Mouse (Mus musculus) kidney, adult 11 months (tissue): ENCODE measurements around the gene Vps18.

ENCODE experiments used
- DNase-seq: peaks from one replicate; pipeline ENCODE4 v3.0.0; 2022

Vps18 gene

DNA sequence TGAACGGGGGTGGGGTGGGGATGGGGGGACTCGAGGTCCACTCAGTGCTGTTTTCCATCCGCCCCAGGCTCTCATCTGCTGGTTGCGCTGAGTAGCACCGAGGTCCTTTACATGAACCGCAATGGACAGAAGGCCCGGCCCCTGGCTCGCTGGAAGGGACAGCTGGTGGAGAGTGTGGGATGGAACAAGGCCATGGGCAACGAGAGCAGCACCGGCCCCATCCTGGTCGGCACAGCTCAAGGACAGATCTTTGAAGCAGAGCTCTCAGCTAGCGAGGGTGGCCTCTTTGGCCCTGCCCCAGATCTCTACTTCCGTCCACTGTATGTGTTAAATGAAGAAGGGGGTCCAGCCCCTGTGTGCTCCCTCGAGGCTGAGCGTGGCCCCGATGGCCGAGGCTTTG is 4.3 kb downstream of the Vps18 start:
- DNase-seq = no peak

DNA sequence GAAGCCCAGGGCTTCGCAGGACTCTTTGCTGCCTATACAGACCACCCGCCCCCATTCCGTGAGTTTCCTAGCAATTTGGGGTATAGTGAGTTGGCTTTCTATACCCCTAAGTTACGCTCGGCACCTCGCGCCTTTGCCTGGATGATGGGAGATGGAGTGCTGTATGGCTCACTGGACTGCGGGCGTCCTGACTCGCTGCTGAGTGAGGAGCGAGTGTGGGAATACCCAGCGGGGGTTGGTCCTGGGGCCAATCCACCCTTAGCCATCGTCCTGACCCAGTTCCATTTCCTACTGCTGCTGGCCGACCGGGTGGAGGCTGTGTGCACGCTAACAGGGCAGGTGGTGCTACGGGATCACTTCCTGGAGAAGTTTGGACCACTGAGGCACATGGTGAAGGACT is 4.8 kb downstream of the Vps18 start:
- no peak for DNase-seq

DNA sequence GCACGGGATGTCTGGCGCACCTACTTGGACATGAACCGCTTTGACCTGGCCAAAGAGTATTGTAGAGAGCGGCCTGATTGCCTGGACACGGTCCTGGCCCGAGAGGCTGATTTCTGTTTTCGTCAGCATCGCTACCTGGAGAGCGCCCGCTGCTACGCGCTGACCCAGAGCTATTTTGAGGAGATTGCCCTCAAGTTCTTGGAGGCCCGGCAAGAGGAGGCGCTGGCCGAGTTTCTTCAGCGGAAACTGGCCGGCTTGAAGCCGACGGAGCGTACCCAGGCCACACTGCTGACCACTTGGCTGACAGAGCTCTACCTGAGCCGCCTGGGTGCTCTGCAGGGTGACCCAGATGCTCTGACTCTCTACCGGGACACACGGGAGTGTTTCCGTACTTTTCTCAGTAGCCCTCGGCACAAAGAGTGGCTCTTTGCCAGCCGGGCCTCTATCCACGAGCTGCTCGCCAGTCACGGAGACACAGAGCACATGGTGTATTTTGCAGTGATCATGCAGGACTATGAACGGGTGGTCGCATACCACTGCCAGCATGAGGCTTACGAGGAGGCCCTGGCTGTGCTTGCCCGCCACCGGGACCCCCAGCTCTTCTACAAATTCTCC is 5.3 kb downstream of the Vps18 start:
- DNase-seq = no peak

DNA sequence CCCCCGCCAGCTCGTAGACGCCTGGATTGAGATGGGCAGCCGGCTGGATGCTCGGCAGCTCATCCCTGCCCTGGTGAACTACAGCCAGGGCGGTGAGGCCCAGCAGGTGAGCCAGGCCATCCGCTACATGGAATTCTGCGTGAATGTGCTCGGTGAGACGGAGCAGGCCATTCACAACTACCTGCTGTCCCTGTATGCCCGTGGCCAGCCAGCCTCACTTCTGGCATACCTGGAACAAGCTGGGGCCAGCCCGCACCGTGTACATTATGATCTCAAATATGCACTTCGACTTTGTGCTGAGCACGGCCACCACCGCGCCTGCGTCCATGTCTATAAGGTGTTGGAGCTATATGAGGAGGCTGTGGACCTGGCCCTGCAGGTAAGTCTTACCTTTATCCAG is 5.9 kb downstream of the Vps18 start:
- no peak for DNase-seq

DNA sequence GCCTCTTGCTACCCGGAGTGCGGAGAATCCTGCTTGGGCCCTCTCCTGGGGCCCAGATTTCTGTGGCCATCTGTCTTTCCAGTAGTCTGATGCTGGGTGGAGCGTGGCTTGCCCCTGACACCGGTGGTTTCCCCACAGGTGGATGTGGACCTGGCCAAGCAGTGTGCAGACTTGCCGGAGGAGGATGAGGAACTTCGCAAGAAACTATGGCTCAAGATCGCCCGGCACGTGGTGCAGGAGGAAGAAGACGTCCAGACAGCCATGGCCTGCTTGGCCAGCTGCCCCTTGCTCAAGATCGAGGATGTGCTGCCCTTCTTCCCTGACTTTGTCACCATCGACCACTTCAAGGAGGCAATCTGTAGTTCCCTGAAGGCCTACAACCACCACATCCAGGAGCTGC is 8.2 kb downstream of the Vps18 start:
- no peak for DNase-seq

DNA sequence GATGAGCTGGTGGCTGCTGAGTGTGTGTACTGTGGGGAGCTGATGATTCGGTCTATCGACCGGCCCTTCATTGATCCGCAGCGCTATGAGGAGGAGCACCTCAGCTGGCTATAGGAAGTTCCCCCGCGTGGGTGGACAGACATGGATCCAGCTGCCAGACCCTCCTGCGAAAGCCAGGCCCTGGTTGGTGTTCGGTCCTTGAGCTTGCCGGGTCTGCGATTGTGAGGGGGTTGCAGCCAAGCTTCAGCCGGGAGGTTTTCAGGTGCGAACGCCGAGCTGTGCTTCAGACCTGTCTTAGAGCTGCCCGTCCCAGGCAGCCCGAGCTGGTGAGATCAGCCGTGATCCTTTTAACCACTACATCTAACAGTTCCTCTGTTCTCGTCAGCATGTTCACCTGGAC is 9.0 kb downstream of the Vps18 start:
- no peak for DNase-seq

DNA sequence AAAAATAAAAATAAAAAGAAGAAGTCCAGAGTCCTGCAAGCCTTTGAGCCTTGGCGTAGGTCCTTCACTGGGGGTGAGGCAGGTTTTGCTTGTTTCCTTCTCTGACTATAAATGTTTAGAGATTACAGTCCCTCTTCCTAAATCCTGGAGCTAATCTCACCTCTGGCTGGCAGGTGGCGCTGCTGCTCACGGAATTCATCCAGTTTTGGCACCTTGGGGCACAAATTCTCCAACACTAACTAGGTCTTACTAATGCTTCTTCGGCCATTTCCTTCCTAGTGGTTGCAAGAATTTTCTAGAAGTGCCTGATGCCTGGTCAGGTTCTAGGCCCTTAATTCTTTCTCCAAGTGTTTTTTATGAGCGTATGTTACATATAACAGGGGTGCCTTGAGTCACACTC is 9.8 kb downstream of the Vps18 start:
- DNase-seq = peak; percentile 71

DNA sequence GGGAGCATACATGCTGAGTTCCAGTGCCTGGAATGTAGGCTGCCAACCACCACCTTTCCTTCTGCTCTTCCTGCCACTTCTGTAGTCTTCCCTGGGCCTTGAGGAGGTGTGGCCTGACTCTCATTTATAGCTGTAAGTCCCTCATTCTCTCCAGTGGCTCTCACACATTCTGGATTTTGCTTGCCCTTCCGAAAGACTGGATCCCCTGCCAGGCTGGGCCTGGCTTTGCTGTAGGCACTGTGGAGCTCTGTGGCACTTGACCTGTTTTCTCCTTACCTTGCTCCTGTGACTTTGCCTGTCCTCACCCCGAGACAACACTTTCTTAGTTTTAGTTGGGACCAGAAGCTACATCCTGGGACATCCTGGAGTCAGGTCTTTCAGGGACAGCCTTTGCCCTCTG is 10.3 kb downstream of the Vps18 start:
- DNase-seq = no peak

DNA sequence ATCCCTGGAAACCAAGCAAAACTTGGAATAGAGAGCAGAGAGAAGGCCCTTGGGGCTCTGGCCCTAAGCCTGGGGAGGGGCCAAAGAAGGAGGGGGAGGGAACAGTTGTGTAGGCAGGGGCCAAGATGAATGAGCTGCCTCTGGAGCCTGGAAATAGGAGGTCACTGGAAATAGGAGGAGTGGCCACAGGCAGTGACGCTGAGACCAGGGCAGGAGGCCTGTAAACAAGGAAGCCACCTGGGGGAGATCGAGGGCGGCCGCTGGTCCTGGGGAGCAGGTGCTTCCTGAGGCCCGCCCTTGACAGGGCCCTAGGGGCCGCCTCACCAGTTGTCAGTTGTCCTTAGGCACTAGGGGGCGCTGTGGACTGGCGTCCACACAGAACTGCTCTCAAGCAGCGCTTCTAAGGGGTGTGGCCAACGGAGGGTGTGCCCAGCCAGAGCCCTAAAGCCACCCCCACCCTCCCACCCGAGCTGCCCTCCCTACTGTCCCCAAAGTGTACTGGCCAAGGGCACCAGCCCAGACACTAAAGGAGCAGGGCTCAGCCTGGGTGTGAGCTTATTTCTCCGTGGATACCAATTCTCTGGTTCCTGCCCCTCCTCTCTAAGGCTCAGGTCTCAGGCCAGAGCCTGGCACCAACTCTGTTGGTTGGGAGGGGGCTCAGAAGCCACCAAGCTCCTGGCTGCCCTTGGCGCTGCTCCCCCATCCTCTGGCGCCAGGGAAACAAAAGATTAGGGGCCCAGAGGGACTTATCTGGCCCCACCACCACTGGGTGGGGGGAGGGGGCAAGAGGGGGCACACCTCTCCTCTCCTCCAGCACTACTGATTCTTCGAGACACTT is 11.7 kb downstream of the Vps18 start:
- DNase-seq = peak; percentile 89

DNA sequence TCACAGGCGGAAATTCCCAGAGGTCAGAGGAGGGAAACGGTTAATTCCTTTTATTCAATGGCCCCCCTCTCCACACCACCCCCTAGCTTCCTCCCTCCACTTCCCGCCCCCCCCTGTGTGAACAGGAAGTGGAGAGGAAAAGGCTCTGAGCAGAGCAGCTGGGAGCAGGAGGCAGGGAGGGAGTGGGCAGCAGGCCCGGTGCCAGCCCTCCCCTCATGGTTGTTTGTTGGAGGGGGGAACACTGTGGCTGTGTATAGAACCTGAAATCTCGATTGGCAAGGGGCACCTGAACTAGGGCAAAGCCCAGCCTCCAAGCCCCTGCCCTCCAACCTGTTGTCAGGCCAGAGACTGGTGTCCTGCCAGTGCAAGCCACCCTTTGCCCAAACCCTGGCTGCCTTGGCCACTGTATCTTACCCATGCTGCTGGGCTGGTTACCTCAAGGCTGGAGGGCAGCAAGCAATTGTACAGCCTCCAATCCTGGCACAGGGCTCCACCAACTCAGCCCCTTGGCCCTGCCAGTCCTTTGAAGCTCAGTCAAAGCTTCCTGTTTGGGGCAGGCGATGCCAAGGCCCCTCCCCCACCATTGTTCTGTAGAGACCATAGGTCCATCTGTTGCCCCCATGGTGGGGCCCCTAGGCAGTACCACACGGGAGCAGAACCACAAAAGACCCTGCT is 12.4 kb downstream of the Vps18 start:
- peak; percentile 57 for DNase-seq

DNA sequence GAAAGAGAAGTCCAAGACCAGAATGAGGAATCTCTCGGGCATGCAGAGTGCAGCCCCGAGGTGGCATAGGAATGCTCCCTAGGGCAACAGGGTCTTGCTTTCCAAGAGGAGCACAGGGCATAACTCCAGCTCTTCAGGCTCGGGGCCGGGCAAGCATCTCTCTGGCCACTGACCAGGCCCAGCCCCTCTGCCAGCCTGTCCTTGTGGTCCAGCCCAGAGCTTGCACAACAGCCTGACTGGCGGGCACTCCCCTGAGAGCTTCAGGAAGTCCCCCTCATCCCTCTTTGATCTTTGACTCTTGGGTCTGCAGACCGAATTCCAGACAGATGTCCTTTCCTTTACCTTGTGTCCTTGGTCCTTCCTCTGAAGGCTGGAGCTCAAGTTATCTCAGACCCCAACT is 14.3 kb downstream of the Vps18 start:
- DNase-seq = no peak

DNA sequence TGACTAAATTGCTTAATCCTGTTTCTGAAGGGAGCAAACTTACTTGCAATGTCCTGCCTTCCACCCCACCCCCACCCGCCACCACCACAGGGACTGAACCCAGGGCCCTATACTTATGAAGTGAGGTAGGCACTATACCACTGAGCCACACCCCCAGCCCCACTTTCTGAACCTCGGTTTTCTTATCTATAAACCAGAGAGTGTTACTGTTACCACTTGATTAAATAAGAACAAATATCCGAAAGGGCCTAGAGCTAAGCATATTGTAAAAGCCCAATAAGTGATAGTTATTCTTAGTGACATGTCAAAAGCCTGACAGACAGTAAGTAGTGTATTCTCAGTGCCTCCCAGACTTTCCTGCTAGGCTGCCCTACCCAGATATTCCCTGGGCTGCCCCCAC is 15.9 kb downstream of the Vps18 start:
- DNase-seq = no peak

DNA sequence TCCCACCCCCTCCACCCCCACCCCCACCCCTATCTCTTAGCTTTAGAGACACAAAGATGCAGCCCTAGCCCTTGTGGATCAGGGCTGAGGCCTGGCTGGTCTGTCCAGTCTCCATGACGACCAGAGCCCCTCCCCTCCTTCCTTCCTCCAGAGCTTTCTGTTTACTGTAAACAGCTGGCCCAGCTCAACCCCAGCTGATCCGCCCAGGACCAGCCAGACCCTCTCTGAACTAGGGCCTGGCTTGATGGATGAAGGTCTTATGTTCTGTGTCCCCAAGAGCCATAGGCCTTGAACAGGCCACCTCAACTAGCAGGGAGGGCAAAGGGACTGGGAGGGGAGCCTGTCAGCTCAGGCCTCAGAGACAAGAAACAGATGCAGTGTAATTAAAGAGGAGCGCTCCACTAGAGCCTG is 16.3 kb downstream of the Vps18 start:
- peak; percentile 80 for DNase-seq

DNA sequence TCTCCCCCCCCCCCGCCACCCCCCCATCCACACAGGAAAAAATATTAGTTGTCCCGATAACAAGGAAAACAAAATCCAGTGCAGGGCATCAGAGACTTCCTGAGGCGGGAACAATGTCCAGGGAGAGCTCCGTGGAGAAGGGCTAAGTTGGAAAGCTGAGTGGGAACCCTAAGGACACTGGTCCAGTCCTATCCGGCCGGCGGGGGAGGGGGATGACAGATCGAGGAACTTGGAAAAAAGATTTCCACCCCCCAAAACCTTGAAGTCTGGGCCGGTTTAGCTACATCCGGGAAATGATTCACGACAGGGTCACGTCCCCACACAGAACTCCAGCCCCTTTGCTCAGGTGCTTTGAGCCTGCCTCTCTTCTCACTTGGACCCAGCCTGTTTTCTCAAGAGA is 23.0 kb downstream of the Vps18 start:
- peak; percentile 68 for DNase-seq

DNA sequence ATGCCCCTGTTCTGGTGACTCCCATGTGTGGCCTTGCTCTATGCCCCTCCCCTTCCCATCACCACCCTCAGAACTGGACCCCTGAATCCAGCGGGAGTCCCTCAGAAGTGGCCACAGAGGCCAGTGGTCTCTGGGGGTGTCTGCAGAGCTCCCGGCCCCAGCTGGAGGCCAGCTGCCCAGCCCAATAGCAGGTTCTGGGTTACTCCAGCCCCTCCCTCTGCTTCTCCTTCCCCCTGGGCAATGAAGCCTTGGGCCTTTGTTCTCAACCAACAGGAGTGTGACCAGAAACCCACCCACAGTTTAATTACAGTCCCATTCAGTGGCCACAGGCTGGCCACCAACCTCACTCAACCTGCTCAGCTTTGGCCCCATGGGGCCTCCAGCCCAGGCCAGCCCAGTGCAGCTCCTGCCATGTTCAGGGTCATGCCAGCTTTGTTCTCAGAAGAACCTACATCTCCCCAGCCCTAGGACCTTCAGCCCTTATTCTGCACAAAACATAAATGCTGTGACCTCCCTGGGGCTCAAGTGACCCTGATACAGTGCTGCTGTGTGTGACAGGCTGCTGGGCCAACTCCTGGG is 23.9 kb downstream of the Vps18 start:
- DNase-seq = no peak

DNA sequence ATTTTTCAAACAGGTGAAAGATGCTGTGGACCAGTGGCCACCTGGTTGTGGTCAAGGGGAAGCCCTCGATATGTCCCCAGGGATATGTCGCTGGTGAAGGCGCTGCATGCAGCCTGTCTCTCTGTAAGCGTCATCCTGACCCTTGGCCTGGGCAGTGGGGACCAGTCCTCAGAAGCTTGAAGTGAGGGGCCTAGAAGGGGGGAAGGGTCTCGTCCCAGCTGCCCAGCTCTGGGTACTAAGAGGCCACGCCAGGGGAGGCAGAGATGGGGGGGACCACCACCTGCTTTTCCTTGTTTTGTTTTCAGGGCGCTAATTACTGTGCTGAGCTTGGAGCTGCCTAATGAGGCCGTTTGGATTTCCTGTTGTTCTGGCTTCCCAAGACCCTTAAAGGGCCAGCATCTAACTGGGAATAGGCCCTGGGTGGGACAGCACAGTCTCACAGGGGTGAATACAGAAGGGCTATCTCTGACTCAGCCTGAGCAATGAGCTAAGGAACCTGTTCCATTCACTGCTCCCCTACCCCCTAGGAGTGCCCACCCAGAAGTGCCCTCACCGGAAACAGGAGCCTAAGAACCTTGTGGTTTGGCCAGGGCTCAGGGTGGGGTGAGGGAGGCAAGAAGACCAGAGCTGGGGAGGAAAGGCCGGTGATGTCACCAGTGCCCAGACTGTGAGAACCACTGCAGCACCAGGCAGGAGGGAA is 25.4 kb downstream of the Vps18 start:
- DNase-seq = no peak

DNA sequence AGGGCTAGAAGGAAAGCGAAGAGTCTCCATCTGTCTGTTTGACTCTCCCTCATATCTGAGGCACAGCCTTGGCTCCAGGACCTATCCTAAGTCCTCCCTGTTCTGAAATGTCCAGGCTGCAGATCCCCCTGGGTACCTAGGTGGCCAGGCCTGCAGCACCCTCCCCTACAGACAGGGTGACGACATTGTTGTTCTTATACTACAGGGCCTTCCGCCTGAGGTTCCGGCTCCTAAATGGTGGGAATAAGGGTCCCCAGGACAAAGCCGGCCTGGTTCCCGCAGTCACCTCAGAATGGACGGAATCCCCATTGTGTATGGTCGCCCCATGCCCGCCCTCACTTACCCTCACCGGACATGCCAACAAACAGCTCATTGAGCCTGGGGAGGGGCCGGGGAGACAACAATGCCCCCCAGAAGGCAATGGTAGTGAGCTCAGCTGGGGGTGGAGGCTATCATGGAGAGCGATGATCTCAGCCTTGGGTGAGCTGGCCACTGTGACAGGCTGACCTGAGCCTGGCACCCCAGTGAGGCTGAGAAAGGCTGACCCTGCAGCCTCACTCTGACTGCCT is 26.3 kb downstream of the Vps18 start:
- no peak for DNase-seq

DNA sequence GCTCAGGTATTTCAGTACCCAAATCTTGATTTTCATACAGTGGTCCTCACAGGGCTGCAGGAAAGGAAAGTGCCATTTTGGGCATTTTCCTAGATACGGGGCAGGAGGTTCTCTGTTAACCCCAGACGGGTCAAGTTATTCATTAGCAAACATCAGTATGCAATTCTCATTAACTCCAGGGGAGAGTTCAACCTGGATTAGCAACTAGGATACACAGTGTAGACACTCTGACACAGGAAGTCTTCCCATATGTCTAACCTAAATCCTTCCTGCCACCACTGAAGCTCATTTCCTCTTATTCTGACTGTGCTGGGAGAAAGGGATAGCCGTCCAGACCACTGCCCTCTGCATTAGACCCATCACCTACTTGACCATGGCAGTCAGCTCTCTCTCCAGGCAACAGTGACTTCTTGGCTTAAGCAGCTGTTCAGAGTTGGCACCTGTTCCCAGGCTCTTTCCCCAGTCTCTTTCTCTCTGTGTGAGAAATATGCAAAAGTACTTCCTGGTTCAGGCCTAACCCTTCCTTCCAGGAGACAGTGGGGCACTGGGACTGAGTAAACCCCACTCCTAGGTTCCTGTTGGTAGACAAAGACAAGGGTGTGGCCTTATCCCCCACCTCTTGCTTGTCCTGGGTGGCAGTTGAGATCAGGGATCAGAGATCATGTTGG is 29.6 kb downstream of the Vps18 start:
- DNase-seq = peak; percentile 72

DNA sequence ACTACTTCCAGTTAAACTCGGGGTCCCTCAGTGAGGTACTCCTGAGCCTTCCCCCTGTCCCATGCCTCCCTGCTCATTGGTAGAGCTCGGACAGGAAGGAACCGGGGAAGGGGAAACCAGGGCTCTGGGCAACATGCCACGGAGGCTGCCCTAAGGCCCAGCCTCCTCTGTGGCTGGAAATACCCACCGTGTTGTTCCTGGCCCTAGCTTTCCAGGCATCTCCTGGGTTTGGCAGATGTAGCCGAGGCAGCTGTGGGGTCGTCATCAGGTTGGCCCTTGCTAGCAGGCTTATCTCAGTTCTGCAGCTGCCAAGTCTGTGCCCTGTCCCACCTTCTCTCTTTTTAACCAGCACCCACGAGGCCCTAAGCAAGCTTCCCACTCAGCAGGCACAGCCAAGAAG is 32.0 kb downstream of the Vps18 start:
- no peak for DNase-seq

DNA sequence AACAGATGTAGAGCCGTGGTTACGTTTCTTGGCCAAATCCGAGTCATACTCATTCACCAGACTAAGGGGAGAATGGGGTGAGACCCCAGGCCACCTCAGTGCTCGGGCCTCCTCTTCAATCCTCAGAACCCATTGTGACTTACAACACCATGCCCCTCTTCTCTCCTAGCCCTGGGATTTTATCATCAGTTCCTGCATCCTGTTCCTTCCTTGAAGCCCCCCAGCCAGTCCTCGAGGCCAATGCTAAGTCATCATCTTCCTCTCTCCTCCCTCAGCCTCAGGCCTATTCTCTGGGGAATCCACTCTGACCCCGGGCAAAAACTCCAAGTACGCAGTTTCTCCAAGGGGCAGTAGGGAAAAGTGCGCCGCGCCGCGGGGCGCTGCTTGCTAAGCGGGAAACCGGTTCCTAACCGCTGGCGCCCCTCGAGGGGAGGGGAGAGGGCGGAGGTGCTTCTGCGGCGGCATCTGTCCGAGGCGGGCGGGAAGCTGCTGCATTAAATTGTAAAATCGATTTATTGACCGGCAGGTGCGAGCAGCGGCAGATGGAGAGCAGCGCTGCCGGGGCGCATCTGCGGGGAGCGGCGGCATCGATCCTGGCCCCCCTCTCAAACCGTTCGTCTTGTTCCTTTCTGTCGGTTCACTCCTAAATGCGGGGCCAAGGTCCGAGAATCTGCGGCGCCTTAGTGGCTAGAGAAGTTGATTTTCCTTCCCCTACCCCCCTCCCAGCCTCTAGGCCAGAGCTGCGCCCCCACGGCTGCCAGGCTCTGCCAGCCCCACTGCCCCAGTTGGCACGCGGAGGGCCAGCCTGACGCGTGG is 33.4 kb downstream of the Vps18 start:
- no peak for DNase-seq

DNA sequence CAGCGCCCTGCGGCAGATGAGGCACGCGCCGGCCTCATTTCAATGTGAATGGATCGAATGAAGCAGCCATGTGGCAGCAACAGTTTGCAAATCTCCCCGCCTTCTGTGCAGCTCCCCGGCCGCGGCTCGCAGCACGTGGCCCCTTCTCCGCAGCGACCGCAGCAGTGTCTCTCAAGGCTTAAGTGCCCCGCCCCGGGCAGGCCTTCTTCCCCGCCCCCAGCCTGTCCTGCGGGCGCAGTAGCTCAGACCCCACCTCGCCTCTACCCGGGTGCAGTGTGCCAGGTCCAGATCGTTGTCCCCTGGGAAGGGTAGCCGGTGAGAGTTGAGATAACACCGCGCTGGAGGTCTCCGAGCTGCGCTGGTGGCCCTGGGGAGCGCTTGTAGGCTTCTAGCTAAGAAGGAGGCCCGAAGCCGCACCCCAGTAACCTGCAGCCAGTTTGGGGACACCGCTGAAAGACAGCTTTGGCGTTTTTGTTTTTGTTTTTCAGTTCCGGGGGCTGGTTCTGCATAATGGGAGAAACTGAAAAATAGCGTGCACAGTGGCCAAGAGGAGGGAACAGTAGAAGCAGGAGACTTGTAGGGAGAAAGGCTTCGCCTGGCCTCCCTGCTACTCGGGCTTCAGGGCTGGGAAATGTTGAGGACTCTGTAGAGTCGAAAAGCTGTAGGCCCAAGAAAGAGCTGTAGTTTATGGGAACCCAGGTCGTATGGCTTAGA is 34.2 kb downstream of the Vps18 start:
- DNase-seq = no peak
